Comparison of ENCODE assay signal across 8 mouse cellular contexts in the genomic region with DNA sequence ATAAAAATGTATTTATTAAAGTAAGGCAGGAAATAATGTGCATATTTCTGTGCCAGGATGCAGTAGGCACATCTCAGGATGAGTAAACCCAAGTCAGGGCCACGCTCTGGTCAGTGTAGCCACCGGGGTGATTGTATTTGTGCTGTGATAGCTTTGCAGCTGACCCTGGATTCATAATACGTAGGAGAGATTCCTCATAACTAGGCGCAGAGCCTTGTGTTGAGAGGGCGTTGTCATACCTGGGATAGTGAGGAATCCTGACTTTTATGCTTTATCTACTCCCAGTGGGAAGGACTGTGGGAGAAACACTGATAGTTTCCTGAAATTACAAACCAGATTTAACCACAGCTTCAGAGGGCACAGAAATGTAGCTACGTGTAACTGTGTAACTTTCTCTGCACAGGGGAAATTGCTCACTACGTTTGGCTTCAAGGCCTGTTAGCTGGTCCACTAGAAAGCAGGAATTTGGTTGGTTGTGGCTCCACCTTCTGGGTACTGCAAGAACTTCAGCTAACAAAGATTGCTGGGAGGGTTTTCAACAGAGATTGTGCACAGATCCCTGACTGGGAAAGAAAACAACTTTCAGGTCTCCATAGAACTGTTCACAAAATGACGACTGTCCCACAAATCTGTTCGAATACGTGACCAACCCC.
DNase-seq lines count a peak whose midpoint lies in the region; ATAC-seq and TF ChIP-seq lines count a peak whose summit lies in the region.

No protein-coding gene starts in this region.

- no peaks in the 10 kb centered on the region for H3K36me3 ChIP-seq in heart, adult 2 months (ENCODE audit: control insufficient read depth, insufficient read depth, low read length)

- intact Hi-C loops in heart, adult 2 months (cut with DNase I), result loop anchor here (1.0 to 10.0 kb wide), 4 partner anchors 131 to 321 kb away; no protein-coding TSS in a partner anchor
- intact Hi-C loops in heart, postnatal 25 days (cut with DNase I), result loop anchor here (1.0 to 5.0 kb wide), 3 partner anchors 241 to 324 kb away; no protein-coding TSS in a partner anchor

- TF ChIP-seq CTCF in heart, adult 2 months (IDR thresholded peaks at IDR 0.05), result peak; percentile 89

- ATAC-seq in megakaryocyte progenitor cell, adult 5-6 weeks (replicated peaks; ENCODE audit: poor library complexity), result peak; percentile 97

- no peaks in the 10 kb centered on the region for H3K79me2 ChIP-seq in heart, adult 2 months (replicated peaks; ENCODE audit: control insufficient read depth, insufficient read depth, low read length)

- no peaks in the 10 kb centered on the region for H3K27me3 ChIP-seq in heart, adult 2 months (ENCODE audit: control insufficient read depth, insufficient read depth, low read length)

- H3K9ac ChIP-seq in heart, adult 2 months (ENCODE audit: low read depth, low read length), result no peak overlapping the region

- no peak overlapping the region for H3K4me3 ChIP-seq in heart, adult 2 months

- WGBS in heart, adult 2 months, result 44% methylated on average over 10 of the region's 10 CpGs

- no peaks in the 10 kb centered on the region for H3K4me1 ChIP-seq in heart, adult 2 months (ENCODE audit: control insufficient read depth, insufficient read depth, low read length)

- H3K27ac ChIP-seq in heart, adult 2 months, result no peak overlapping the region

- no peak for TF ChIP-seq POLR2A in heart, adult 2 months (IDR thresholded peaks at IDR 0.05; ENCODE audit: insufficient read depth, low read depth, low read length)

- no peak for TF ChIP-seq EP300 in heart, adult 2 months (IDR thresholded peaks at IDR 0.05; ENCODE audit: insufficient read depth, low read depth, low read length)

- peak; percentile 28 to 53 for DNase-seq in heart, adult 2 months
- DNase-seq in heart, postnatal 25 days (ENCODE audit: low spot score), result no peak
- peak; percentile 55 for DNase-seq in cerebellum, adult 8-10 months
- peak; percentile 32 to 71 for DNase-seq in frontal cortex, postnatal 10 days (ENCODE audit: low spot score in 2 of 2)
- peak; percentile 70 for DNase-seq in hindlimb bud, embryonic 11.5 days (ENCODE audit: extremely low spot score, low read depth, low spot score)
- DNase-seq in left cerebral cortex, adult 18-20 months (ENCODE audit: low spot score in 2 of 2), result peak; percentile 74 to 79
- DNase-seq in spleen, postnatal 36 days (ENCODE audit: low spot score in 2 of 2), result peak; percentile 3 to 4
